Mouse (Mus musculus) G1E (cell line): ENCODE data around the gene Nfic.

Experiments used
- CTCF ChIP-seq: IDR thresholded peaks from 2 replicates; pipeline ENCODE4 v1.5.1; 2012; ENCODE audit warnings: low read depth, low read length, inconsistent platforms, mixed read lengths
- GATA1 ChIP-seq: IDR thresholded peaks from 2 replicates; pipeline ENCODE4 v1.6.1; 2012; ENCODE audit warnings: borderline replicate concordance, low read length, inconsistent platforms, mixed read lengths
- POLR2AphosphoS5 ChIP-seq: IDR thresholded peaks from 2 replicates; pipeline ENCODE4 v1.6.1; 2012; ENCODE audit warnings: low read depth, low read length, inconsistent platforms; ENCODE audit not compliant: insufficient replicate concordance
- TAL1 ChIP-seq: conservative IDR thresholded peaks from 2 replicates; pipeline ENCODE4 v1.6.1; 2012; ENCODE audit warnings: low read depth, low read length, inconsistent platforms, mixed read lengths

DNA sequence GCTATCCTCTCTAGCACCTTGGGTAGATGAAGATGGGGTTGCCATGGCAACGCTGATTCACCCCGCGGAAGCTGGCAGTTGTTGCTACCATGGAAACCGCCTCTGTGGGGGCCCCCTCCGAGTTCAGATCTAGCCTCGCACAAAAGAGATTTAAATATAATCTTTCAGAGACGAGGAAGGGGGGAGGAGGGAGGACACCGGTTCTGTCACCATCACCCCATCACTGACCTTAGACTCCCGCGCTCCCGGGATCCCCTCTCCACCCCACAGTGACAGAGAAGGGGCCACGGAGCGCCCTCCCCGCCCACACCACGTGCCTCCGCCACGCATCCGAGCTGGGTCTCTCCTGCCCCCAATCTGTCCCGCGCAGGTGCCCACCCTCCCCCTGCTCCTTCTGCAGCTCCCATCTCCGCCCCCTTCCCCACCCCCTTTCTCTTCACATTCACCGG lies 17.6 kb upstream of the Nfic start:
- TF ChIP-seq CTCF (no peak), POLR2AphosphoS5 (no peak), TAL1 (no peak), GATA1 (no peak)
